Mouse (Mus musculus): Measurements from ENCODE around the gene Ankrd22.
A peak's percentile ranks its signal among the peaks of the same experiment; 100 is the strongest.
"Not testable (repeated sequence)": the region's sequence is repeated elsewhere in the genome, so short reads cannot be mapped to it uniquely, and the experiment has no call there.

Gene Ankrd22

DNA sequence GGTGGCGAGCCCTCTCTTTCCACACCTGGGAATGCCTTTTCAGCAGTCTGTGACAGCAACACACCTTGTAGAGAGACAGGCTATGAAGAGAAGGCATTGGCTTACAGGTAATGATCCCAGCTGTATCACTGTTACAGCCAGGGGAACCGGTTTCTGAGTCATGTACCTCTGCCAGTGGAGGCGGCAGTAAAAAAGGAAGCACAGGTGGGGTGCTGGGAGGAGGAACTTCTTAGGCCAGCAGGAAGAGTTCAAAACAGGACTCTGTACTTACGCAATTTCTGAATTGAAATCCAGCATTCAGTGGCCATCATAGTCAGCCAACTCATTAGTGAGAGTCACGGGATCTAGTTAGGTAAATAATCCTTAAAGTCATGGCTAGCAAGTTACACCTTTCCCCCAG lies at the start of gene Ankrd22:
TSS of gene Ankrd22 (minus strand) at position 163 of the 400 bp plus-strand sequence.
- no peak for DNase-seq (ENCODE audit: low read depth, low spot score)

DNA sequence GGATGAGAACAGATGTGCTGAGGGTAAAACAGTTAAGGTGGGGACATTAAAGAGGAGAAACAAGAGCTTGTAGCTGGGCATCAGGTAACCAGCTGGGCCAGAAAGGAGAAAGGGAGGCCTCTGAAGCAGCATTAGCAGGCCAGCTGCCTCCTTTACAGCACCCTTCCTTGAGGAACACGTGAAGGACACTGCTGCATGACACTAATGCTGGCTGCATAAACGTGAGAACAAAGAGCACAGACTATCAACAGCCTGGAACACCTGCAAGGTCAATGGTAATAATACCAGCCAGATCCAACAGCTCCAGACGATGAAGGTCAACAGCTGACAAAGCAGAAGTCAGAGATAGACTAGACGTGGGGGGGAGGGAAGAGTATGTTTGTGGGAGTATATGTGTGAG lies 48.3 kb upstream of the Ankrd22 start:
- DNase-seq (ENCODE audit: low read depth, low spot score), result no peak

- DNase-seq (ENCODE audit: low read depth, low spot score), result no peak
Measured at GRCm38 (mm10) chr19:34213251-34213645, 47.4 kb upstream of the Ankrd22 start.

GRCm38 (mm10) chr19:34212489-34213250 lies 46.8 kb upstream of the Ankrd22 start:
- no peak for DNase-seq (ENCODE audit: low read depth, low spot score)

GRCm38 (mm10) chr19:34210841-34211240 lies 45.0 kb upstream of the Ankrd22 start:
- DNase-seq (ENCODE audit: low read depth, low spot score), result no peak

GRCm38 (mm10) chr19:34209930-34210581 lies 44.2 kb upstream of the Ankrd22 start:
- no peak for DNase-seq (ENCODE audit: low read depth, low spot score)

GRCm38 (mm10) chr19:34209031-34209430 lies 43.2 kb upstream of the Ankrd22 start:
- DNase-seq (ENCODE audit: low read depth, low spot score), result no peak

DNA sequence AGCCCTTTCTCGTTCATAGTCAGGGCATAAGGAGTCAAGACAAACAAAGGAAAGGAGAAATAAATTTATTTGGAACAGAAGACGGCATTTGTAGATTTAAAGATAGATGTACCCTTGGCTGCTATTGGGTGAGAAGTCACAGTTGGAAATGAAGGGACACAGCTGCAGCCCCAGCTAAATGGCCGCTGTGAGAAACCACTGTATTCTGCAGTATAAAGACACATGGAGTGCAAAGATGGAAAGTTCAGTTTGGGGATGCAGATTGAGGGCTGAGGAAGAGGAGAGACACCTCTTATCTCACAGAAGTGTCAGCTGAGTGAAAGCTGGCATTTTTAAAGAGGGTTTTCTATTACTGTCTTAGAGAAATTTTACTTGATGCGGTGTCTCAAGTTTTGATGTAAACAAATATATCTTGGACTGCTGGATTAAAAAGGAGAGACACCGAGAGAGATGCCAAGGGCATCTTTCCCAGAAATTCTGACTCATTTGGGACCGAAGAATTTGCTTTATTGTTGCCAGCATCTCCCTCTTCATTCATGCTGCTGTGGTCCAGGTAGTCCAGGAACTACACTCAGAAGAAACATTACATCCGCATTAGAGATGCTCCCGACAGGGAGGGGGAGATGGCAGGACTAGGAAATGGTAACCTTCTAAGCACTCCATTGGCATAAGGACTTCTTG lies 41.0 kb upstream of the Ankrd22 start:
- no peak for DNase-seq (ENCODE audit: low read depth, low spot score)

GRCm38 (mm10) chr19:34206128-34206527 lies 40.3 kb upstream of the Ankrd22 start:
- not testable (repeated sequence) for DNase-seq (ENCODE audit: low read depth, low spot score)

- no peak for DNase-seq (ENCODE audit: low read depth, low spot score)
Measured at GRCm38 (mm10) chr19:34202668-34203067, 36.8 kb upstream of the Ankrd22 start.

GRCm38 (mm10) chr19:34199488-34199887 lies 33.6 kb upstream of the Ankrd22 start:
- DNase-seq (ENCODE audit: low read depth, low spot score), result no peak

- DNase-seq (ENCODE audit: low read depth, low spot score), result no peak
Measured at GRCm38 (mm10) chr19:34198901-34199300, 33.0 kb upstream of the Ankrd22 start.

DNA sequence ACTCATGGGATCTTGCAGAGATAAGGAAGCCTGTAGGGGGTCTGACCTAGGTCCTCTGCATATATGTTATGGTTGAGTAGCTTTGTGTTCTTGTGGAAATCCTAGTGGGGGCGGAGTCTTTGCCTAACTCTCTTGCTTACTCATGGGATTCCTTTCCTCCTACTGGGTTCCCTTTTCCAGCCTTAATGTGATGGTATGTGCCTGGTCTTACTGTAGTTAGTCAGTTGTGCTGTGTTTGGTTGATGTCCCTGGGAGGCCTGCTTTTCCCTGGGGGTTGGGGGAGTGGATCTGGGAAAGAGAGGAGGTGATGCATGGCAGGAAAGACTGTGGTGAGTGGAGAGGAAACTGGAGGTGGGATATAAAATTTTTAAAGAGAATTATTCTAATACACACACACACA lies 32.2 kb upstream of the Ankrd22 start:
- no peak for DNase-seq (ENCODE audit: low read depth, low spot score)

GRCm38 (mm10) chr19:34195031-34195430 lies 29.2 kb upstream of the Ankrd22 start:
- DNase-seq (ENCODE audit: low read depth, low spot score), result no peak

- no peak for DNase-seq (ENCODE audit: low read depth, low spot score)
Measured at GRCm38 (mm10) chr19:34194132-34194745, 28.4 kb upstream of the Ankrd22 start.

DNA sequence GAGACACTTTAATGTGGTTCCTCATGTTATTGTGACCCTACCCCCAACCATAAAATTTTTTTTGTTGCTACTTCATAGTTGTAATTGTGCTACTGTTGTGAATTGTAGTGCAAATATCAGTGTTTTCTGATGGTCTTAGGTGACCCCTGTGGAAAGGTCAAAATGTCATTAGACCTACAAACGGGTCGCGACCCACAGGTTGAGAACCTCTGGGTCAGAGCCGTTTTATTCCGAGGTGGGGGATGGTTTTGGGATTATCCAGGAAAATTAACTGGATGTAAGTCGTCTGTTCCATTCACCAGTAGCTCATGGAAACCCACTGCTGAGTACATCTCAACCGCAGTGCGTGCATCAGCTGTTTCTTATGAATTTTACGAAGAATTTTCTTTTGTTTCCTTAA lies 27.8 kb upstream of the Ankrd22 start:
- no peak for DNase-seq (ENCODE audit: low read depth, low spot score)

- no peak for DNase-seq (ENCODE audit: low read depth, low spot score)
Measured at GRCm38 (mm10) chr19:34193149-34193548, 27.3 kb upstream of the Ankrd22 start.

DNA sequence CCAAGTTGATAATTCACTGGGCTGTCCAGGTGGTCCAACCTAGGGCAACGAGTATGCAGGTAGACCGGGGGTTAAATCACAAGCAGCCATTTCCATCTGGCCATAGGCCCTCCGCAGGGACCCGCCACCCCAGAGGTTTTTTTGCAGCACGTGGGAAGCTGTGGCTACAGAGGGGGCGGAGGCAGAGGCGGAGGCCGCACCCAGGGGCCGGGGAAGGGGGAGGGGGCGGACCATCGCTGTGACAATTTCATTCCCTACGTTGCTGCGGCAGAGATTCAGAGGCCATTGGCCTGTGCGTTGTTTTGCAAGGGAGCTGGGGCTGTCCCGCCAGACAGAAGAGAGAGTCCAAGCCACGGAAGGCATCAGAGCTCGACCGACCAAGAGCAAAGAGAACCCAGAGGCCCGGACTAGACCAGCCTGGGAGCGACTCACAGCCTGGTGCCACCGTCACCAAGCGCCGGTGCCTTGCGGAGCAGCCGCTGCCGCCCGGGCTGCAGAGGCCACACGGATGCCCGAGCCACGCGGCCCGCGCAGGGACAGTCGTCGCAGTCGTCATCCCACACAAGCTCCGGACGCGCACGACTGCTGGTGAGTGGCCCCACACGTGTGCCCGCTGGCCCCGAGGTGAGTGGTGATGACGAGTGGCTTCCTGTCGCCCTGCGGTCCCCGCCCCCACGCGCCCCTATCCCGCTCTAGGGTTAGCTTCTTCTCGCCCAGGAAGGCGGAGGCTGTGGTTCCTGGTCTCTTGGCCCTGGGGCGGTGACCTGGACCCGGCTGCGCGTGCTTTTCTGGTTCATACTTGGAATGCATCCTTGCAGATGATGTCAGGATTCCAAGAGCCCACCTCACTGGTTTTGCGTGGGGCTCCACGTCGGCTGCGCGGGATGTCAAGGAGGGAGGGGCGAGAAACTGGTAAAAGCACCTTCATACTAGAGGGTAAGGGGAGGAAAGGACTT lies 26.4 kb upstream of the Ankrd22 start, which contains the start of gene Stambpl1:
TSS of gene Stambpl1 (plus strand) at position 222 of the 956 bp plus-strand sequence.
- DNase-seq (ENCODE audit: low read depth, low spot score), result peak; percentile 19

DNA sequence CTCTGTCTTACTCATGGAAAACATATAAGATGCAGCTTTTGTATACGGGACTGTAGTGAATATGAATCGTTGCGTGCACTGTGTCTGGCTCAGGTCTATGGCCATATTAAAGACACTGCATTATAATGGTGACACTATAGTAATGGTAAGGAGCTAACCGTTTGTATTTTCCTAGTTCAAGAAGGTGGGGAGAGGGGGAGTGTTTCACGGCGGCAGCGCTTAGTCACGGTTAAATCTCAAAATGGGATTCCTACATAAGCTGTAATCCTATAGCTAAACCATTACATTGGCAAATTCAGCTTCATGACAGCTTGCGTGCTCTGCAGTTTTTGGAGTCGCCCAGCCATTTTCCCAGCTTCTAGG lies 25.8 kb upstream of the Ankrd22 start:
- DNase-seq (ENCODE audit: low read depth, low spot score), result no peak

DNA sequence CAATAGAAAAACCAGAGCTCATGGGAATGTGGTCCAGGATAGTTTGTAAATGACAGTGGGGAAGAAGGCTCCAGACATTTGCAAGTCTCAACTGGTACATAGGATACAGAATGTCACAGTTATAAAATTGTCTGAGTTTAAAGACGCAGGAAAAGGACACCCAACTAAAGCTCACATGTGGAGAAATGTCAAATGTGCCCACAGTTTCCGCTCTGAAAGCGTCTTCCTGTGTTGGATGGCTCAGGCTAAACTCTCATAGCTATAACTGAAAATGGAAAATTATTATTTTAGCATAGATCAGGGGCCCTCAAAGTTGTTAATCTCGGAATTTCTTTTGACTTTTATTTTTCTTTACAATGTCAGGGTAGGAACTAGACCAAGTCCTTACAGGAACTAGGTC lies 21.0 kb upstream of the Ankrd22 start:
- DNase-seq (ENCODE audit: low read depth, low spot score), result no peak

DNA sequence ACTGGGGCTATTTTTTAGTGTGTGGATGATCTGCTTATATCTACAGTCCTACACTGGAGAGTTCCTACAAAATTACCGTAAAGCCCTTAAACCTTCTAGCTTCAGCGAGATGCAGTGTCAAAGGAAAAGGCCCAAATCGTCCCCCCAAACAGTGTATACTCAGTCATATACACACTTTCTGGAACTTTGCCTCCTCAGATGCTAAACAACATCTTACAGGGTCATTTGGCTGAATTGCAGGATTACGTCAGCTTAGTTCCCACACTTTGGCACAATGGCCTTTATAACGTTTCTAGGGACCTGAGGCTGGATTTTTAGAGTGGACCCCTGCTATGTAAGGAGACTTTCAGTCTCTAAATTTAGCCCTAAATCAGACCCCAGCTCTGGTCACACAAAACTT lies 16.6 kb upstream of the Ankrd22 start:
- DNase-seq (ENCODE audit: low read depth, low spot score), result no peak
